Mouse (Mus musculus): ENCODE results near the gene Bri3bp.

- TF ChIP-seq CTCF (IDR thresholded peaks at IDR 0.05; ENCODE audit: low read depth, low read length) (no peak), POLR2A (IDR thresholded peaks at IDR 0.05; ENCODE audit: insufficient read depth, low read length) (no peak), EP300 (IDR thresholded peaks at IDR 0.05; ENCODE audit: insufficient read depth, low read depth, low read length) (0 out of 2 replicates have a peak, but pooled peaks have one; percentile 38)
Measured at GRCm38 (mm10) chr5:125406322-125407016, 34.9 kb upstream of the Bri3bp start.
